Mouse (Mus musculus) spleen, adult 2 months (tissue): ENCODE results near the gene Spaca3. TPM values are rescaled to one million over a fixed set of nuclear protein-coding genes. Genes with fewer than 3 reads are reported as not detected.

ENCODE experiments used
- DNase-seq, 2 experiments: peaks; one replicate each; pipeline versions ENCODE4 v3.0.0 to v3.0.0-alpha.2; 2012 to 2021; ENCODE audit warnings: low spot score in 2 of 2, low read depth in 1 of 2
- H3K27ac ChIP-seq: fragments of 200-500 bp; 2 replicates; pipeline ENCODE4 v1.5.1; 2012; ENCODE audit warnings: low read length, inconsistent platforms; ENCODE audit not compliant: insufficient read depth
- H3K27me3 ChIP-seq: fragments of 200-500 bp; 2 replicates; pipeline ENCODE4 v1.6.1; 2012; ENCODE audit warnings: mild to moderate bottlenecking, moderate library complexity, low read length, inconsistent platforms; ENCODE audit not compliant: control insufficient read depth, insufficient read depth
- H3K36me3 ChIP-seq: fragments of 200-500 bp; 2 replicates; pipeline ENCODE4 v1.6.1; 2012; ENCODE audit warnings: mild to moderate bottlenecking, low read length, inconsistent platforms; ENCODE audit not compliant: control insufficient read depth, insufficient read depth
- H3K4me1 ChIP-seq: fragments of 200-500 bp; 2 replicates; pipeline ENCODE4 v1.6.1; 2011; ENCODE audit warnings: inconsistent platforms; ENCODE audit not compliant: control insufficient read depth, insufficient read depth, insufficient read length
- H3K4me3 ChIP-seq: fragments of 200-500 bp; 2 replicates; pipeline ENCODE4 v1.5.1; 2011; ENCODE audit warnings: mild to moderate bottlenecking, inconsistent platforms; ENCODE audit not compliant: insufficient read depth, insufficient read length; ENCODE audit errors: extremely low read depth
- CTCF ChIP-seq: fragments of 200-500 bp; IDR thresholded peaks from 2 replicates; pipeline ENCODE4 v1.5.1; 2011; ENCODE audit warnings: mild to moderate bottlenecking, inconsistent platforms; ENCODE audit not compliant: insufficient read depth, insufficient read length, insufficient replicate concordance; ENCODE audit errors: extremely low read depth
- POLR2A ChIP-seq: fragments of 200-500 bp; IDR thresholded peaks from 2 replicates; pipeline ENCODE4 v1.6.1; 2011; ENCODE audit warnings: low read depth, low read length, inconsistent platforms
- WGBS: fragments of 180-500 bp; shearing (Covaris S2); methylation state at CpG from one replicate; pipeline ENCODE4 v1.1.7; 2018; 5-methylcytosine and 5-hydroxymethylcytosine counted together
- polyA plus RNA-seq: library from polyadenylated mRNA; depleted of rRNA; stranded (reverse); fragments of >200 nt; gene quantifications from 2 replicates; pipeline ENCODE4 v1.2.3, GENCODE M21; 2012

The Spaca3 gene
- polyA plus RNA-seq, 1 experiment = not detected

DNA sequence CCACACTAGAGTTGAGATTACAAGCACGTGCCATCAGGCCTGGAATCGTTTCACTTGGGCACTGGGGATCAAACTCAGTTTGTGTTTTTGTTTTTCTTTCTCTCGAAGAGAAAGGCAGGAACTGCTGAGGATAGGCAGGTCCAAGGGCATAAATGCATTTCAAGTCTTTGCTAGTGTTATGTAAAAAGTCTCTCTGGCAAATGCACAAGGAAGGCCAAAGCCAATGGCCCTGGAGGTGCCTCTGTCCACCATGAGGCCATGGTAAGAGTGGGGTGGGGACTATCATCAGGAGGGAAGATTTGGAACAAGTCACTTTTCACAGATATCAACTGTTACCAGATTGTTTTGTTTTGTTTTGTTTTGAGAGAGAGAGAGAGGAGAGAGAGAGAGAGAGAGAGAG lies 12.1 kb upstream of the Spaca3 start:
- TF ChIP-seq POLR2A (no peak), CTCF (no peak)
- no peaks in the 10 kb centered on the region for H3K4me1 ChIP-seq

GRCm38 (mm10) chr11:80848131-80848530 lies 10.0 kb upstream of the Spaca3 start:
- WGBS = 86% methylated on average over 5 of the region's 5 CpGs
- H3K36me3 ChIP-seq = no peaks in the 10 kb centered on the region
- no peaks in the 10 kb centered on the region for H3K27me3 ChIP-seq
- no peak for TF ChIP-seq POLR2A
- TF ChIP-seq CTCF = no peak
- H3K4me3 ChIP-seq = no peak overlapping the region
- H3K4me1 ChIP-seq = no peaks in the 10 kb centered on the region
- no peak overlapping the region for H3K27ac ChIP-seq
- no peak for DNase-seq

More for the DNA sequence above, 12.1 kb upstream of the Spaca3 start:
- Histone ChIP-seq H3K27ac (no peak overlapping the region), H3K4me3 (no peak overlapping the region), H3K36me3 (no peaks in the 10 kb centered on the region), H3K27me3 (no peaks in the 10 kb centered on the region)
- DNase-seq = no peak
- 47% methylated on average over 3 of the region's 3 CpGs for WGBS

DNA sequence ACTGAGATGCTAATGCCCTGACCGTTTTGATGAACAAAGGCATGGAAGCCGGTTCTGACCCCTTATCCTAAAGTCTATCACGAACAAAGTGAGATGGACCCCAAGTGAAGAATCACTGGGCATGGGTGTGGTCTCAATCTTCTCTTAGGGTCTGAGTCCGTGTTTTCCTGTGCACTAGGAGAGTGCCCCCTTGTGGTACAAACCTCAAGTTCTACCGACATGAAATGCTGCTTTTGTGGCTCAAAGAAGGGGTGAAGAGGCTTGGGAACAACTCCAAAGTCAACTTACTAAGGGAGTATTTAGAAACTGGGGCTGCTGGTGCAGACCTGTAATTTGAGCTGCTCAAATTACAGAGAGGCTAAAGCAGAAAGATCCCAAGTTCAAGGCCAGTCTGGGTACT lies 6.3 kb upstream of the Spaca3 start:
- Histone ChIP-seq H3K27ac (no peak overlapping the region), H3K4me1 (no peaks in the 10 kb centered on the region), H3K4me3 (no peak overlapping the region), H3K36me3 (no peaks in the 10 kb centered on the region), H3K27me3 (no peaks in the 10 kb centered on the region)
- TF ChIP-seq POLR2A (no peak), CTCF (no peak)
- DNase-seq = no peak
- 40% methylated on average over 5 of the region's 5 CpGs for WGBS

DNA sequence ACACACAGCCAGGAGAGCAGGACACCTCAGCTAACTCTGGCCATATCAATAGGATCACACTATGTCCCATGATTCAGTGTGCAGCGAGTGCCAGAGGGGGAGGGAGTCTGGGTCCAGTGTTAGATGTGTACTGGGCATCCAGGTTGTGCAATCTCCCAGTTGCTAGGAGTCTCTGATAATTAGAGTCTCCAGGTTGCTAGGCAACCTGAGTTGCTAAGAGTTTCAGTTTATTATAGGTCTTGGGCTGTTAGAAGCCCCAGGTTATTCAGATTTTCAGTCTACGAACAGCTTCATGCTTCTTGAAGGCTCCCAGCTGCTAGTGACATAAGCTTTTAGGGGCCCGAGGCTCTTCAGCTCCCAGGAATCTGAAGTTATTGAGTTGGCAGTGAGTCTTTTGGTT lies 5.2 kb upstream of the Spaca3 start:
- DNase-seq = no peak

GRCm38 (mm10) chr11:80854430-80854829 lies 3.7 kb upstream of the Spaca3 start:
- no peak overlapping the region for H3K27ac ChIP-seq

More for the DNA sequence above, 5.2 kb upstream of the Spaca3 start:
- Histone ChIP-seq H3K27ac (no peak overlapping the region), H3K36me3 (no peaks in the 10 kb centered on the region), H3K27me3 (no peaks in the 10 kb centered on the region), H3K4me1 (no peaks in the 10 kb centered on the region), H3K4me3 (no peak overlapping the region)
- TF ChIP-seq POLR2A = no peak
- TF ChIP-seq CTCF = no peak
- WGBS = 74% methylated on average over 3 of the region's 3 CpGs

DNA sequence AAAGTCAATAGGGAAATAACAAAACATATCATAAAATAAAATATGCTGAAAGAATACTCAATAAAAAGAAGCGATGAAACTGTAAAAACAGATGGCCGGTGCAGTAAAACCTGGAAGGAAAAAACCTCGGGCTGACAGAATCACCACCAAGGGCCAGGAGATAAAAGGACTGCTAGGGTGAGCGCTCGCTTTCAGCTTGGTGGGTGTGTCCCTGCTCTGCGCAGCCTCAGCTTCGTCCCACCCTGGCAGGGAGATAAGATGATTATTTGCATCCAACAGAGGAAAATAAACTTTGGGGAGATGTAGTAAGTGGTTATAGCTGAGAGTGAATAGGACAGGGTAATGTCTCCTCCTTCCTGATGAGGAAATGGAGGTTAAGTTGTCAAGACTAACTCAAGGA lies 3.3 kb upstream of the Spaca3 start:
- TF ChIP-seq CTCF = no peak
- no peak for TF ChIP-seq POLR2A
- H3K4me1 ChIP-seq = no peaks in the 10 kb centered on the region
- H3K27me3 ChIP-seq = no peaks in the 10 kb centered on the region
- no peak overlapping the region for H3K27ac ChIP-seq
- WGBS = 71% methylated on average over 7 of the region's 7 CpGs
- H3K4me3 ChIP-seq = no peak overlapping the region
- H3K36me3 ChIP-seq = no peaks in the 10 kb centered on the region
- DNase-seq = no peak

More at GRCm38 (mm10) chr11:80854430-80854829, 3.7 kb upstream of the Spaca3 start:
- no peaks in the 10 kb centered on the region for H3K4me1 ChIP-seq
- TF ChIP-seq POLR2A (no peak), CTCF (no peak)
- no peaks in the 10 kb centered on the region for H3K27me3 ChIP-seq
- H3K4me3 ChIP-seq = no peak overlapping the region
- 83% methylated on average over 11 of the region's 11 CpGs for WGBS
- no peaks in the 10 kb centered on the region for H3K36me3 ChIP-seq
- DNase-seq = no peak

DNA sequence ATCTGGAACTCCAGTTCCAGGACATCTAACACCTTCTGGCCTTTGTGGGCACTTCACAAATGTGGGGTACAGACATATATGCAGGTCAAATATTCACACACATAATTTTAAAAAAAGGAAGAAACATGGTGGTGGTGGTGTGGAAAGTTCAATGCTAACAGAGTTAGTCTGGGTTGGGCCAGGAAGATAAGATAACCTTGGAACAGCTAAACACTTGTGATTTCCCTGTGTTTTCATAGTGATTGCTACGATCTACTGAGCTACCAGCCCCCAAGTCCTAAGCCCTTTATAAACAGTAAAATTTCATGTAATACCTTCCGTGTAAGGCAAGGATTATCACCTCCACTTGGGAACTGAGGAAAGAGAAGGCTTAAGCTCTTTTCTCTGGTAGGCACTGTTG lies 1.3 kb upstream of the Spaca3 start:
- Histone ChIP-seq H3K4me3 (no peak overlapping the region), H3K4me1 (no peaks in the 10 kb centered on the region), H3K27me3 (no peaks in the 10 kb centered on the region), H3K27ac (no peak overlapping the region), H3K36me3 (no peaks in the 10 kb centered on the region)
- WGBS = 85% methylated on average over 2 of the region's 2 CpGs
- TF ChIP-seq CTCF = no peak
- TF ChIP-seq POLR2A = no peak
- no peak for DNase-seq
